Mouse (Mus musculus): ENCODE measurements at regions not wholly inside any gene's neighbourhood (a gene's known extent, or its start where the extent isn't known, plus 50 kb on each side); places are given as distances from the start of the nearest gene placed in this dataset.

DNA sequence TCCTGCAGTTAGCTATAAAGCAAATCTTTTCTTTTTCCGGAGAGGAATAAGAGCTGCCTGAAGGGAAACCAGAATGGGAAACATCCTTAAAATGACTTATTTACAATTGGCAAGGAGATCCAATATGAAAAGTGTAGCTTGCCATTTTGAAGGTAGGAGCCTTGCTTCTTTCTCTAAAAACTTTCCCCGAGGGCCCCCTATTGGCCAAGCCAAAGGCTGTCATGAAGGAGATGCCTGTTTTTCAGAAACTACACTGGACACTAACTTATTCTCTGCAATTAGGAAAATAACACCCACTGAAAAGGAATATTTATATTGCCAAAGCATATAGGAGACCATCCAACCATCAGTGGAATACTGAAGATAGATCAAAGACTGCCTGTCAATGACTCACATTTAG, 312.8 kb upstream of the Thrb start:
- in situ Hi-C loops (cut with MseI, MboI): no loop called here

DNA sequence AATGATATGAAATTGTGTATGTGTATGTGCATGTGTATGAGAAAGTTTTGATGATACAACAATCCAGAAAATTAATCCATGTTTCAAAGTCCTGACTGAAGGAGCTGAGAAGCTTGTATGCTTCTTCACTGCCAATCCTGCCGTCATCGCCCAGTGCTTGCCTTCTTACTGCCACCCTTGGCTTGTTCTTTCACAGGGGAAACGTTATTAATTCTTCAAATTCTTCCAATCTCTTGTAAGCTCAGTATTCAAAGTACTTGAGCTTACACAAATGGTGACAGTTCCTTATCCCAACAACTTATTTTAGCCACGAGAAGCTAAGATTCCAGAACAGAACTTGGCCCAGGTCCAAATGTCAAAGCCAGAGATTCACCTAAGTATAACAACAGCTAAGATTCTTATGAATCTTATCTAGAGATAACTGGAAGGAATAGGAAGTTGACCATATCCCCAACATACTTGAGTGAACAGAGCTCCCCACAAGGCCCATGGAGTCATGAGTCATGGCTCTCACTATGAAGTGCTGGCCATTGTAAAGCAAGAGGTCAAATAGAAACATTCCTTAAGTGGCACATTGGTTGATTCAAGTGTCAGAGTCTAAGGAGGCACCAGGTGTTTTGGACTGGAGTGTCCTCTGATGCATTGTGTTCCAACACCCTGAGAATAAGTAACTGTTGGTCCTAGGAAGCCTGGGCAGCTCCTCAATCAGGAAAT, 307.6 kb upstream of the Thrb start:
- in situ Hi-C loops (cut with MseI, MboI): no loop called here

DNA sequence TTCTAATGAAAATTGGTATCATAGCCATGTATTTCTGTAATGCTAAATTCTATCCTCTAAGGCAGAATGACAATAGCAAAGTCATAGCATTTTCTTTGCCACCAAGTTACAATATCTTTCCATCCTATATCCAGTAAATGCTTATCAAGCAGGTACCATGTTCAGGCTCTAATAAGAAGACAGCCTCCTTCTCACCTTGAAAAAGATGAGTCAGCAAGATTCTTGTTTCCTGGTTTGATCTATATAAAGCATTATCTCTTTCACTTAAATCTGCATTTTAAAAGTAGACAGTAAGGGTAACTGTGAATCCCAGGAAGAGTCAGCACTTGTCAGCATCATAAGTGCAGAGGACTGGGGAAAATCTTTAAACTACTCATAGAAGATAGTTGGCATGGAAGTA, 298.2 kb upstream of the Thrb start:
- in situ Hi-C loops (cut with MseI, MboI): no loop called here

DNA sequence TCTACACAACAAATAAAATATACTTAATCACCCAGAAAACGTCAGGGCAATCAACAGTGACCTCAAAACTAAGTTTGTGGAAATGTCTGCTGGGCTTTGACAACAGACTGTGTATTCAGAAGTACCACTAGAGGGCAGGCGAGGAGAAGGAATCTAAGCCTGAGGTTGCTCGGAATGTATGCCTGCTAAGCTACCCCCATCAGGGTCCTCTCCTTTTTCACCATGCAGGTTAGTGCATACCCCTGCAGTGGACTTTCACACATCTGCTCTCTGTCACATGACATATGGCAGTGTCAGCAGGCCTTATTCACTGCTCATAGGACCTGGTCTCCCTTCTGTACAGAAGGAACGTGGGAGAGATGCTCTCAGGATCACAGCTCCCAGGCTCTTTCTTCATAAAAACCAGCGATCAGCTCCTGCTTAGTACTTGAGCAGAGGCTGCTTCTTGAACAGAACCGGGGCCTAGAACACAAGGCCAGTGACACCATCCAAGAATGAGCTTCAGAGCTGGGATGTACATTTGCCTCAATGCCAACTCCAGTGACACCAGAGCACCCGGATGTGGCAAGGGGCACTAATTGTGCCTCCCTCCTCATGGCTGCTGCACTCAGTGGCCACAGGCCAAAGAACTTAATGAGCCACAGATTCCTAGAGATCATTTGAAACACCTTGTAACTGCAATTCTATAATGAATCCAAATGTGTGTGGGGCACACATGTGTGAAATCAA, 257.1 kb upstream of the Thrb start:
- in situ Hi-C loops (cut with MseI, MboI): loop anchor here (10.0 to 25.0 kb wide), 3 partner anchors 559 to 968 kb away; no protein-coding TSS in a partner anchor

DNA sequence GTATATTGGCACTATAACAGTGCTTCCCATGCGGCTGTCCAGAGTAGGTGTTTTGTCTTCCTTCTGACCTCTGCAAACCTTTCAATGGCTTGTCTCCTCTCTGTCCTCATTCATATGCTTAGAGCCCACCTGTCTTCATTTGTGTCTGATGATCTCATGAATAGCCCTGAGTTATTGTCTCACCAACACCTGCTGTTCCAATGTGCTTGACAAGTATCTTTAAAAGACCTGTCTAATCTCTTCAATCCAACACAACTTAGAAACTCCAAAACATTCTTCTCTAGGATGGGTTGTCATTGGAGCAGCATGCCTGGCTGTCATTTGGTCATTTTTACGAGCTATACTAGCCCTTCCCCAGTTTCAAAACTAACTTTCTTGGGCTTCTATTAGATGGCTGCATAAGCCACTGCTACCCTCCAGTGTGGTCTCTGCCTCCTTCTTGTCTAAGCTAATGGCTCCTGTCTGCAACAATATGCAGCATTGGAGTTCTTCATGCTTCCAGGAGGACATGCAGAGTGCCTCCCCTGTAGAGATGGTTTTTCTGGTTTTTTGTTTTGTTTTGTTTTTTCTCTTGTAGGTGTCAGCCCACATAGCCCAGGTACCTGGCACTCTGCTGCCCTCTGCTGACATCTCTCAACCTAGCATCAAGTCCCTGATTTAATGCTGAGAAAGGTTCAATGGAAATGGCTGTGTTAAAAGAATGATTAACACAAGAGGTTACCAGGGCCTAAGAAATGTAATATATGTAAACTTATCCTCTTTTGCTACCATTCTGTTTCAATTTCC, 254.3 kb upstream of the Thrb start:
- in situ Hi-C loops (cut with MseI, MboI): loop anchor here (10.0 to 25.0 kb wide), 3 partner anchors 557 to 971 kb away; no protein-coding TSS in a partner anchor

DNA sequence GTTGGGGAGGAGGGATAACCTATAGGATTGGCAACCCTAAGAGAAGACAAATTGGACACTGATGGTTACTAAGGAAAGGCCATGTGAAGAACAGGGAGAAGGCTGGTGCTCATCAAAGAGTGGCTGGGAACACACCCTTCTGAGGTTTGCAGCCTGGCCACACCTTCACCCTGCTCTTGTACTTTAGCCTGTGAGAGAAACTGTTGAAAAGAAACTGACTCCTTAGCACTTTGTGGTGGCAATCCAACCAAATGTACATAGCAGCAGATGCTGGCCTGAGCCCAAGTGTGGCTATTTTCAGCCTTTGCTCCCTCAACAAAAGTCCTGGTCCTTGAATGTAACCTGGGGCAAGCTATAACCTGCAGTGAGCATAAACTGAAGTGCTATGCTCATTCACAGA, 253.2 kb upstream of the Thrb start:
- in situ Hi-C loops (cut with MseI, MboI): loop anchor here (10.0 to 25.0 kb wide), 3 partner anchors 555 to 972 kb away; no protein-coding TSS in a partner anchor

DNA sequence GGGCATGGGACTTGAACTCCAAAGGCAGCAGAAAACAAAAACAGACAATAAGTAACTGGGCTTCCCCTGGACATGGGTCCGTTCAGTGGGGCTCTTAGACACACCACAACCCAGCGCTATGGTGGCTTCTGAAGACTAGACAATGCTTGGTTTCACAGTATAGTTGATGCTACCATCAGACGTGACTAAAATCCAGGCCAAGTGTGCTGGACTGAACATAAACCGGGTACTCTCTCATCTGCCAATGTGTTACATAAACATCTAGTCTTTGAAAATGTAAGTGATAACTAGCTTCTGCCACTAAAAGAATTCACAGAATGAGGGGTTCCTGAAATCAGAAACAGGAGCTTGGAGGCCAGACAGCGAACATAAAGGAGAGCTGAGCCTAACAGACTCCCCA, 251.7 kb upstream of the Thrb start:
- in situ Hi-C loops (cut with MseI, MboI): loop anchor here (10.0 to 25.0 kb wide), 3 partner anchors 554 to 974 kb away; no protein-coding TSS in a partner anchor

DNA sequence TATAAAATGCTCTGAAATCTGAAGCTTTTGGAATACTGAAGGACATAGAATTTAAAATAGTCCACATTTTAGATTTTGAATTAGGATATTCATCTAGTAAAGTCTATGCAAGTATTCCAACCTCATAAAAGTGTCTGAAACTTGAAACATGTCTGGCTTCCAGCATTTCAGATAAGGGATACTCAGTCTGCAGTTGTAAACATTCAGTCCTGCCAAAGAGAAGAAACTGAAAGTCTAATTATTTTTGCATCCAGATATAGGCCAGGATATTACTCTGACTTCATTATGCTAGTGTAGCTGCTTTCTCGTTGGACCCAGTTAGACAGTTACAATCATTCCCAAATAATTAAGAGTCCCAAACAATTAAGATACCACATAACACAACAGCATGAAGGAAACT, 251.2 kb upstream of the Thrb start:
- in situ Hi-C loops (cut with MseI, MboI): loop anchor here (10.0 to 25.0 kb wide), 3 partner anchors 553 to 974 kb away; no protein-coding TSS in a partner anchor

DNA sequence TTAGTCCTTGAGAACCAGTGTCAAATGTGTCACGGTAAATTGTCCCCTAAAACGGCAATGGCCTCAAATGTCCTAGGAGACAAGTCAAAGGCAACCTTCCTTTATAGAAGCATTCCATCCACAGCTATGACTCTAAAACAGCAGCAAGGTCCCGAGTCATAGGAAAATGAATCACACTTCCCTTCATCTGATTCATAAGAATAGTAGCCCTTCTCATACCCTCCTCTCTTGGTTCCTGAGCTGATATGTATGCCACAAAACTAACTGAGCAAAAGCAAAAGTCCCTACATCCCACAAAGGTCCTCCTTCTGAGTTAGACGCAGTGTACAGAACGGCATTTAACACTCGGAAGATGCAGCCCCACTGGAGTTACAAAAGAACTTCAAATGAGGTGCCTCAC, 250.6 kb upstream of the Thrb start:
- in situ Hi-C loops (cut with MseI, MboI): loop anchor here (10.0 to 25.0 kb wide), 3 partner anchors 553 to 975 kb away; no protein-coding TSS in a partner anchor

DNA sequence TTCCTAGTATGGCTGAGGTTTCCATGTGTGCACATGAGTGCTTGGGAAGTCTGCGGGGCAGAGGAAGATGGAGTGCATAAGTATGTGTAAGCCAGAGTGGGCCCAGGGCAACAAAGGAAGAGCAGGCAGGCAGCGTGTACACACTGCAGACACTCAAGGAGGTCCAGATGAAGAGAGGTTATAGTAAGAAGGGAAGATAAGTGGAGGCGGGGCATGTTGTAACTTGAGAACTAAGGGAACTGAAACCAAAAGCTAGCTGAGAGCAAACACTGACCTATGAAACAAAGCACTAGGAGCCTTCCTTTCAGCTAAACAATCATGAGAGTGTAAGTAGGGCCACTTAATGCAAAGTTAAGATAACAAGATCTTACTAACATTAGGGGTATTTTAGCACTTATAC, 249.3 kb upstream of the Thrb start:
- in situ Hi-C loops (cut with MseI, MboI): loop anchor here (25.0 kb wide), 2 partner anchors 552 to 752 kb away; no protein-coding TSS in a partner anchor

DNA sequence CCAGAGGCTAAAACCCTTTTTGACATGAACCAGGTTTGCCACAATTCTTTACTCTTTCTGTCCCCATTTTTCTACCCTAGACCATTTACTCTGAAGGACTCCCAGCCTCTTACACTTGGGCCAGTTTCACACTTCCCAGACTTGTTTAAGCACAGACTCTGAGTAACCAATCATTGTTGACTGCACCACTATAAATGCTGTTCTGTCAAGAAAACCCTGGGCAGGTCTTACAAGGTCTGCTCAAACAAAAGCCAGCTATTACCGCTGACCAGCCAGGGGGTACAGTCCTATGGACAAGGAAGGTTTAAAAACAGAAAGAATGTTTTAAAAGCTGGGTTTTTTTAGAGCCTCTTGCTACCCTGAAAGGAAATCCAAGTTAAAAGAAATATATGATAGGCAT, 248.8 kb upstream of the Thrb start:
- in situ Hi-C loops (cut with MseI, MboI): loop anchor here (25.0 kb wide), 2 partner anchors 551 to 751 kb away; no protein-coding TSS in a partner anchor

DNA sequence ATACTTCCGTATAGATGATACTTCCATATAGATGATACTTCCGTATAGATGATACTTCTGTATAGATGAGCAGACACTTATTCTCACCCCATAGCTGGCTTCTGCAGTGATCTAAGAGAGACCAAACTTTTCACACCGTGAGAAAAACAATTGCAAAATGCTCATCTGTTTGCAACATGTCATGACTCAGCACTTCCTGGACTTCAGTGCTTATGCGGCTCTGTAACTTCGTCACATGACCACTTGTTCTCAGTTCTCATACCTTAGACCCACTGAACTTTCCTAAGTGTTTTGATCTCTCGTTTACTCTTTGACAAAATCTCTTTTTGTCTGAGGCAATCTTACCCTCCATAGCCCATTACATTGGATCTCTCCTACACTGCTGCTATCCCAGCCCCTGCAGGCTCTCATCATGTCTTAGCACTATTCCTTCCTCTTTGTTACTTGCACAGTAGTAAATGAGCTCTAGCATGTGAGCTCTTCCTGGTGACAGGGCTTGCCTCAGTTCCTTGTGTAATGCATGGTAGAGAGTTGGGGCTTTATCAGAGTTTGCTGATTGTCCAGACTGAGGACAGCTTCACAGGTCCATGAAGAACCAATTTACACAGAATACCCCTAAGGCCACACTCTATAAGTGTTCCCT, 245.7 kb upstream of the Thrb start:
- in situ Hi-C loops (cut with MseI, MboI): loop anchor here (25.0 kb wide), 2 partner anchors 548 to 748 kb away; no protein-coding TSS in a partner anchor

DNA sequence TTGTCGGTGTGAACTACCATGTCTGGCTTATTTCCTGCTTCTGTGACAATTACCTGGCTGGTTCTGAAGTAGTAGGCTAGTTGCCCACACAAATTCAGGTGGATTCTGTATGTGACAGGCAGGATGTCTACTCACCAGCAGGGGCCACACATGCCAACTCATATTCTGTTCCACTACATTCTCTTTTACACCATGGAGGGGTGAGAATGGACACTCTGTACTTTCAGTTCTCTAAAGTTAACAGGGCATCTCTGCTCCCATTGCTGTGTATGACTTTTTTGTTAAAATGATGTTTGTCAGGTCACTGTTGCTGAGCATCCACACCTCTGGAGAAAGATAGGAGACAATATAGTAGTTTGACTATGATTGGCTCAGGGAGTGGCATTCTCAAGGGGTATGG, 232.3 kb upstream of the Thrb start:
- in situ Hi-C loops (cut with MseI, MboI): no loop called here

DNA sequence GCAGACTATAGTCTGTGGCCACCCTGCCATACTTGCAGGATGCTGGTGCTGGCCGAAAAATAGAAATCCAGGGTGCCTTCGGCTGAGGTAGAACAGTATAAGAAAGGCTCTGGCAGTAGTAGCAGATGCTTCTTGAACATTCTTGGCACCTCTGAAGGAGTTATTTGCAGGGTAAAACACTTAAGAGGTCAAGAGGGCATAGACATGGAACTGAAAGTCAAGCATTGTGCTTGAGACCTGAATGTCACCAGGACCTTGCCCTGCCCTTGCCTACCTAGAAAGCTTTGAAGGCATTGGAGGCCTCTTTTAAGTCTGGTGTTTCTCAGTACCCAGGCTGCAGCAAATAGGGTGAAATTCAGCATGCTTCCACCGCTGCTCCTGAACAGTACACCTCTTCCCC, 230.9 kb upstream of the Thrb start:
- in situ Hi-C loops (cut with MseI, MboI): no loop called here

DNA sequence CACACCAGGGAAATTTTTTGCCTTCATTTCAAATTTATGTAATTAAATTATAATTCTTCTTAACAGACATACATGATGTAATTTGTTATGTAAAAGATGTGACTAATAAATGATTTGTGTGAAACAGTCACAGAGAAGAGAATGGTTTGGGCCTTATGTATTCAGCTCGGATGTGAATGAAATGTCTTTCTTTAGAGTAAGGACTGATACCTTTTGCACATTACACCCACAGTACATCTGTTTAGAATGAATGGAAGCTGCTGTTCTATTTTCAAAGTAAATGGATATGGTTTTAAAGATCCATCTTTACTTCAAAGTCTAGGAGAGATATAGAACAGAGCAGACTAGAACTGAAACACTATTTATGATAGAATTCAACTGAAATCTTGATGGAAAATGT, 226.7 kb upstream of the Thrb start:
- in situ Hi-C loops (cut with MseI, MboI): no loop called here

DNA sequence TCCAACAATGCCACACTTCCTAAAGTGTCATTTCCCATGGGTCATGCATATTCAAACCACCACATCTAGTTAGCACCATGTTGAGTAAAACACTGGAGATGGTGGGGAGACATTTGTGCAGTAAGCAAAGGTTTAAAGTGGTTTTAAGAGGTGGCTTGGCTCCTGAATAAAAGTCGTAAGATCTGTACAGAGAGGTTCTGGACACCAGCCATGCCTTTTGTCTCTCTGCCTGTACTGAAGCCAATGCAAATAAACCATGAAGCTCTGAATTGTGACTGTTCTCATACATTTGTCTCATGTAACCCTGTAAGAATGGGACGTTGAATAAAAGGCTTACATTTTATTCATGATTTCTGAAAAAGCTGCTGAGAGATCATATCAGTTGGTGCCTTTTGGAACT, 202.1 kb upstream of the Thrb start:
- in situ Hi-C loops (cut with MseI, MboI): no loop called here

DNA sequence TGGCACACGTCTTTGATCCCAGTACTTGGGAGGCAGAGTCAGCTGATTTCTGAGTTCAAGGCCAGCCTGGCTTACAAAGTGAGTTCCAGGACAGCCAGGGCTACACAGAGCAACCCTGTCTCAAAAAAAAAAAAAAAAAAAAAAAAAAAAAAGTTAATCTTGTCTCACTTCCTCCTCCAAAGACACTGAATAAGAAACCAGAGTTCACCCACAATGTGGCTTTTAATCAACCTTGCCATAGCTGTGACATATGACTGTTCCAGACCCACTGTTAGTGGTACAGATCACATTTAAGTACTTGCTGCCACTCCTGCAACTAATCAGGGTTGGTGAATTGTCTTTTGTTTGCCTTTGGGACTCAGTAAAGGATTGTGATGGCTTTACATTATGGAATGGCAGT, 181.1 kb upstream of the Thrb start:
- in situ Hi-C loops (cut with MseI, MboI): no loop called here

DNA sequence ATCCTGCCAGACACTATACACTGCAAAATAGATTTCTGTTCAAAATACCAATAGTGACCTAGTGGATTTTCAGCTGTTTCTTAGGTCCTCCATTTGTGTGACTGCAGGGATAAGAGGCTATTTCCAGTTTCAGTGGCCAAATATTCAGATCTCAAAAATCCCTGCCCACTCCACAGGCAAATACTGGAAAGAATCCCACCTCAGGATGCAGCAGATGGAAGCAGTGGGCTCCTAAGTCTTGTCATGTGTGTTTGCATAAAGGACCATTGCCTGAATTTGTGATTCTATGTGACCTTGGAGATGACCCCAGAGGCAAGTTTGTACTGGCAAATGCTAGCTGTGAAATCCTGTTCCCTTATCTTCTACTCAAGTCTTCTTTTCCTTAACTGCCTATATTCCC, 175.2 kb upstream of the Thrb start:
- in situ Hi-C loops (cut with MseI, MboI): no loop called here

DNA sequence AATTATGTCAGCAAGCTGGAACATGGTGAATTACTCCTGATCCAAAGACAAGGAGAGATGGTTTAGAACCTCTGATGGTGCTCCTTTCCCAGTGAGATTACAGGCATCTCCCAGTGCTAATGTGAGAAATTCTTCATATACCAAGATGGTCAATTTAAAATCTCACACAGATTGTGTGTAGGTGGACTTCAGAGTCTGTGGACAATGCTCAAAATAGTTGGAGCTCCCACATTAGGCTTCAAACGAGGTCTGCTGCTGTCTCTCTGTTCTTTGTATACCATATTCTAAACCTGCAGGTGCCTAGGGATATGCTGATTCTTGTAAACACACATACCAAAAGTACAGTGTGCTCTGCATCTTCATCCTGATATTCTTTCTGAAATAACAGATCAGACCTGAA, 146.3 kb upstream of the Thrb start:
- in situ Hi-C loops (cut with MseI, MboI): no loop called here

DNA sequence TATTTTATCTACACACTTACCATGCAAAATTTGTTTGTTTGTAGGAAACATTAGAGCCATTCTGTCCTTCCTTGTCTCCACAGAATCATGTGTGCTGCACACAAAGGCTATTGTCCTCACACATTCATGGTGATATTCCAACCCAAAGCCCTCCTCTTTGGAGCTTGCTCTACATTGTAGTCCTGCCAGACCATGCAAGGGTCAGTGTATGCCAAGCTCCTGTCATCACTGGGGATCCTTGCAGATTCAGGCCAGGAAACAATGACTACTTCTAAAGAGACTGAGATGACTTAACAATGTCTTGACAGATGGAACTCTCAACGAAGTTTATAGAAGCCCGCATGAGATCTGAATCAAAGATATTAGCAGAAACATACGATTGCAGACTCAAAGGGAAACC, 137.4 kb upstream of the Thrb start:
- in situ Hi-C loops (cut with MseI, MboI): no loop called here

DNA sequence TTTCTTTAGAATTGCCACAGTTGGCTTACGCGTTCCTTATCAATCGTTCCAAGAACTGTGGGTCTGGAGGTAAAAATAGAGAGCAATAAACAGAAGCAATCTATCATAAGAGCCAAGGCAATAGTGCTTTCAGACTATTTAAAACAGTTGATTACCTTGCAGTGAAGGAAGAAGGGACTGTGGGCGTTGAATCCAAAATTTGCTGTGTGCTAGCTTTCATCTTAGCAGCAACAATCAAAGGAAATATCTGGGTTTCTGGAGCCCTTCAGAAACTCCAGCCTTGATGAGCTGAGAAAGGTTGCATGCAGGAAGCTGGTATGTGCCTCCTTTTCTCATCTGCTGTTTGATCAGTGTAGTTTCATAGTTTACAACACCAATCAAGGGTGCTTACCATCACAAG, 136.1 kb upstream of the Thrb start:
- in situ Hi-C loops (cut with MseI, MboI): no loop called here
